In the genomic region with DNA sequence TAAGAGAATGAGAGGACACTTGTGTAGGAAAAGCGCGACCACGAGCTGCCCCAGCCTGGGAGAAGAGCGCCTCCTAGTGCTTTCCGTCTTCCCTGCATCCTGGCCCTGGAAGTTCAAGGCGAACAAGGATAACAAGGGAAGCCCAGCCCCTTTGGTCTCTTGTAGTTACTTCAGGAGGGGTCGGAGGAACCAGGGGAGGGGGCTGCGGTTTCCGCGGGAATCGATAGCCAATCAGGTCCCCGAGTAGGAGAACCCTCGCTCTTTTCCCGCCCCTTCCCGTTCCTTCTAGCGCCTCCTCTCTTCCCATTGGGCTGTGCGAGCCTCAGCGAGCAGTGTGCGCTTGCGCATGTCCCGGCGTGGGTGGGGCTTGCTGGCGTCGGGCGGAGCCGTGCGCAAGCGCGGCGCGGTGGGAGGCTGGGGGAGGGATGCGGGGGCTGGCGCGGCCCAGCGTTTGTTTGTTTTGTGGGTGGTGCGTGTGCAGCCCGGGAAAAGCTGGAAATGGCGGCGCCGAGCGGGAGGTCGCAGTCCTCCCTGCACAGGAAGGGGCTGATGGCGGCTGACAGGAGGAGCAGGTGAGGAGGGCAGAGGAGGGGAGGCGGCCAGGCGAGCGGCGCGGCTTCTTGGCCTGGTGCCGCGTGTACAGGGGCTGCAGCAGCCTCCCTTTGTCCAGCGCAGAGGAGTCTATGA, we compare ENCODE assay signal across 8 mouse cellular contexts. TPM values are rescaled to one million over a fixed set of nuclear protein-coding genes. Genes with fewer than 3 reads are reported as not detected.
DNase-seq lines count a peak whose midpoint lies in the region; ATAC-seq lines count a peak whose summit lies in the region.

Casp2 (plus strand) TSS at position 360 of the 687 bp plus-strand sequence.

- H3K4me1 ChIP-seq in hindbrain, embryonic 14.5 days (replicated peaks; ENCODE audit: control insufficient read depth, insufficient read depth, low read length): peaks cover 16% of the 10 kb centered on the region

- peak within 1 kb of the TSS; percentile 89 for H3K27ac ChIP-seq in hindbrain, embryonic 14.5 days

- H3K4me2 ChIP-seq in hindbrain, embryonic 14.5 days (replicated peaks): peak within 1 kb of the TSS; percentile 85

- H3K36me3 ChIP-seq in hindbrain, embryonic 14.5 days (replicated peaks; ENCODE audit: control insufficient read depth, insufficient read depth): peaks cover 26% of the 10 kb centered on the region

- H3K4me3 ChIP-seq in hindbrain, embryonic 14.5 days (replicated peaks; ENCODE audit: low read length): peak within 1 kb of the TSS; percentile 73

- under 1% methylated on average over 50 of the region's 51 CpGs for WGBS in hindbrain, embryonic 14.5 days

- no peaks in the 10 kb centered on the region for H3K9me3 ChIP-seq in hindbrain, embryonic 14.5 days (ENCODE audit: control insufficient read depth, low read length)

- H3K27me3 ChIP-seq in hindbrain, embryonic 14.5 days (ENCODE audit: control insufficient read depth, insufficient read depth, low read length): no peaks in the 10 kb centered on the region

- peak within 1 kb of the TSS; percentile 85 for H3K9ac ChIP-seq in hindbrain, embryonic 14.5 days

- DNase-seq in R1 (ENCODE audit: low read depth, low spot score): peak; percentile 99
- peak; percentile 98 to 99 for DNase-seq in cerebellum, postnatal 25 days
- DNase-seq in frontal cortex, postnatal 25 days (ENCODE audit: low spot score in 2 of 2): peak; percentile 94 to 96
- DNase-seq in hindbrain, embryonic 14.5 days (ENCODE audit: low spot score): peak; percentile 99
- peak; percentile 98 for DNase-seq in layer of hippocampus, postnatal 36 days
- DNase-seq in lung, postnatal 36 days: peak; percentile 99
- peak; percentile 100 for DNase-seq in retina, postnatal 1 day
- DNase-seq in urinary bladder, adult 18-20 months (ENCODE audit: low spot score in 2 of 2): peak; percentile 94 to 98

- peak; percentile 100 for ATAC-seq in hindbrain, embryonic 14.5 days (ENCODE audit: low FRiP score)

RNA-seq across cellular contexts. Expression of gene Casp2, which starts in this region (rescaled TPM):
- 32.7 and 36.4 TPM in 2 replicates for polyA plus RNA-seq in hindbrain, embryonic 14.5 days (2014; fragmentation: Nextera tagmentation; extraction: Ambion mirVana)
- 10 to 100 TPM; 20.6 to 23.7 TPM for total RNA-seq in layer of hippocampus, postnatal 36 days (2021)

Comparison
In these comparisons a context has a peak if more than half of its experiments do, and no peak if none do; other contexts are left out.
1. Peak in every context shown above with its lines: DNase-seq, ATAC-seq, H3K4me3 ChIP-seq and H3K27ac ChIP-seq.